In the genomic region with DNA sequence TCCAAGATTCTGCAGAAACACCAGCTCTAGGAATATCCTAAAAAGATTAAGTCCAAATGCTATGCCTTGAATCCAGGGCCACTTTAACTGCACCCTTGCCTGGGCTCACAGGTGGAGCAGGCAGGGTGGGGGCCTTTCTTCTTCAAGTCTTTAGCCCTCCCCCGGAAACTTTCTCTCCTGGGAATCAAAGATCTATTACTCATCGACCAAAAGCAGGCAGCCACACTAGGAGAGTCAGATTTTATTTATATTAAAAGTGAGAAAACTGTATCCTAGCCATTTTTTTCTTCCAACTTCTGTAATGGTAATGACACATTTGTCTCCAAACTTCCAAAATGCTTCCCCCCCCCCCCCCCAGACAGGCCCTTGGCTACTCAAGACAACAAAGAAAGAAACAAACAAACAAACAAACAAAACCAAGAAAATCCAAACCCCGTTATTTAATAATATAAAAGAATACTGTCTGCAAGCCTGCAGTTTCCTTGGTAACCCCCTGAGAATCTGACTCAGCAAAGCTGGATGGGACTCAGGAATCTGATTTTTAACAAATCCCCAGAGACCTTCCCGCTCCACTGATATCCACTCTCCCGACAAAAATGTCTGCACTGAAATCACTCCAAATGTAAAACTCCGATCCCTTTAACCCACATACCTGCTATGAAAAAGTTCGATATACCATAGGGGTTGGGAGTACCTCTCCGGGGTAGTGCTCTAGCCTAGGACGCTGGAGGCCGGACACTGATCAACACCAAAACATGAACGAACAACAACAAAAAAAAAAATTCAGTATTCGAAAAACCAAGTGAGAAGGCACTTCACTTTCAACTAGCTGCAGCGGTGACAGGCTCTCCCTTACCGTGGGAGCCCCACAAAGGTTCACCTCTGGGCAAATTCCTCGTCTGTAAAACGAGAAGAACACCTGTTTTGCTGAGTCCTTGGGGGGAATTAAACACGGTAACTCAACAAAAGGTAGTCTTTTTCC, we compare ENCODE assay signal across 8 mouse cellular contexts.
DNase-seq lines count a peak whose midpoint lies in the region; ATAC-seq and TF ChIP-seq lines count a peak whose summit lies in the region.

No protein-coding gene starts in this region.

- peak overlapping the region; percentile 75 for H3K4me2 ChIP-seq in hindbrain, embryonic 11.5 days (replicated peaks; ENCODE audit: low read depth, low read length)
- peak overlapping the region; percentile 76 for H3K4me2 ChIP-seq in midbrain, embryonic 15.5 days

- peaks cover 19% of the 10 kb centered on the region for H3K36me3 ChIP-seq in embryonic facial prominence, embryonic 10.5 days (replicated peaks)
- H3K36me3 ChIP-seq in hindbrain, embryonic 11.5 days (ENCODE audit: control insufficient read depth, insufficient read depth, low read length): no peaks in the 10 kb centered on the region
- no peaks in the 10 kb centered on the region for H3K36me3 ChIP-seq in midbrain, embryonic 15.5 days (replicated peaks)

- peaks cover 60% of the 10 kb centered on the region for H3K4me1 ChIP-seq in embryonic facial prominence, embryonic 10.5 days
- H3K4me1 ChIP-seq in hindbrain, embryonic 11.5 days (replicated peaks; ENCODE audit: control insufficient read depth, insufficient read depth, low read length): peaks cover 6% of the 10 kb centered on the region; the same call in 1 of the 2 replicates
- H3K4me1 ChIP-seq in midbrain, embryonic 15.5 days: peaks cover 41% of the 10 kb centered on the region

- H3K4me3 ChIP-seq in layer of hippocampus, adult 2 months: peak overlapping the region; percentile 74
- peak overlapping the region; percentile 76 for H3K4me3 ChIP-seq in embryonic facial prominence, embryonic 10.5 days
- peak overlapping the region; percentile 70 for H3K4me3 ChIP-seq in hindbrain, embryonic 11.5 days (ENCODE audit: low read depth, low read length)
- H3K4me3 ChIP-seq in midbrain, embryonic 15.5 days: peak overlapping the region; percentile 77

- peaks cover 4% of the 10 kb centered on the region; the same call in 1 of the 2 replicates for H3K9me3 ChIP-seq in embryonic facial prominence, embryonic 10.5 days
- H3K9me3 ChIP-seq in hindbrain, embryonic 11.5 days (ENCODE audit: control insufficient read depth, low read length): no peaks in the 10 kb centered on the region
- H3K9me3 ChIP-seq in midbrain, embryonic 15.5 days: no peaks in the 10 kb centered on the region

- no peak for ATAC-seq in hindbrain, embryonic 11.5 days (ENCODE audit: low FRiP score)
- ATAC-seq in midbrain, embryonic 15.5 days (replicated peaks): no peak
- no peak for ATAC-seq in CD4-positive, CD25-positive, alpha-beta regulatory T cell, adult 4 months

- TF ChIP-seq CTCF in layer of hippocampus, adult 2 months (conservative IDR thresholded peaks at IDR 0.05): no peak

- peak overlapping the region; percentile 88 for H3K9ac ChIP-seq in hindbrain, embryonic 11.5 days (ENCODE audit: low read depth, low read length)
- H3K9ac ChIP-seq in midbrain, embryonic 15.5 days: peak overlapping the region; percentile 72; the same call in 1 of the 2 replicates

- 8% methylated on average over 17 of the region's 17 CpGs for WGBS in embryonic facial prominence, embryonic 10.5 days
- WGBS in hindbrain, embryonic 11.5 days: 4% methylated on average over 17 of the region's 17 CpGs
- WGBS in midbrain, embryonic 15.5 days: 5% methylated on average over 17 of the region's 17 CpGs

- H3K27me3 ChIP-seq in embryonic facial prominence, embryonic 10.5 days (replicated peaks; ENCODE audit: low read depth, poor library complexity, severe bottlenecking): no peaks in the 10 kb centered on the region
- no peaks in the 10 kb centered on the region for H3K27me3 ChIP-seq in hindbrain, embryonic 11.5 days (ENCODE audit: control insufficient read depth, insufficient read depth, low read length)
- no peaks in the 10 kb centered on the region for H3K27me3 ChIP-seq in midbrain, embryonic 15.5 days (replicated peaks)

- H3K27ac ChIP-seq in layer of hippocampus, adult 2 months: peak overlapping the region; percentile 83
- H3K27ac ChIP-seq in embryonic facial prominence, embryonic 10.5 days (replicated peaks): peak overlapping the region; percentile 96
- H3K27ac ChIP-seq in hindbrain, embryonic 11.5 days (ENCODE audit: low read depth, low read length): peak overlapping the region; percentile 88
- peak overlapping the region; percentile 87; the same call in 1 of the 2 replicates for H3K27ac ChIP-seq in midbrain, embryonic 15.5 days

- DNase-seq in layer of hippocampus, adult 2 months (ENCODE audit: low spot score in 2 of 2): peak in 1 of 2 experiments; percentile 41
- DNase-seq in layer of hippocampus, postnatal 10 days (ENCODE audit: low spot score in 2 of 2): no peak
- DNase-seq in embryonic facial prominence, embryonic 10.5 days (ENCODE audit: low spot score): peak; percentile 28
- DNase-seq in hindbrain, embryonic 11.5 days (ENCODE audit: low spot score): peak; percentile 49
- no peak for DNase-seq in cerebellum, adult 11-12 months
- DNase-seq in natural killer cell, adult 2 months (ENCODE audit: low spot score in 2 of 2): no peak

Comparison
In these comparisons a context has a peak if more than half of its experiments do, and no peak if none do; other contexts are left out.
1. DNase-seq: peak in embryonic facial prominence, embryonic 10.5 days (single experiment) and hindbrain, embryonic 11.5 days (single experiment); none in layer of hippocampus, postnatal 10 days (0 of 2), cerebellum, adult 11-12 months (single experiment) and natural killer cell, adult 2 months (0 of 2).
2. Peak in every context shown above with its lines, with median percentiles within 50 percentile points of each other: H3K27ac ChIP-seq and H3K4me3 ChIP-seq.